Mouse (Mus musculus): ENCODE data around the gene Thrap3.
A peak's percentile ranks its signal among the peaks of the same experiment; 100 is the strongest.

The Thrap3 gene

DNA sequence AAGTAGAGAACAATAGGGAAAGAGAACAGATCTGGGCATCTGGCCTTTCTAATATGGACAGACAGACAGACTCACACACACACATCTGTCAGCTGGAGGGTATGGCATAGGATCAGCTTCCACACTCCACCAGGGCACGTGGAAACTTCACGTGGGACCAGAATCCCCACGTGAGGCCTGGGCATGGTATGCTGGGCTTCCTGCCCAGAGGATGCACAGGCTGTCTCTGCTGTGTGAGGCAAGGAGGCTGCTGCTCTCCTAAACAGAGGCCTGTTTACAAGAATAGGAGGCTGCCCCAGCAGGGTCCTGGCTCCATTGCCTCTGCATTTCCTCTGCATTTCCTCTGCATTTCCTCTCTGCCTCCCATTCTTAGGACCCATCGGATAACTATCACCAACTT is 67.9 kb downstream of the Thrap3 start:
- no peak for DNase-seq

GRCm38 (mm10) chr4:126134236-126134635 is 68.3 kb downstream of the Thrap3 start:
- DNase-seq: no peak

- DNase-seq: no peak
These were observed 69.8 kb downstream of the Thrap3 start for GRCm38 (mm10) chr4:126132636-126133264.

- peak; percentile 70 for DNase-seq
These were observed 71.1 kb downstream of the Thrap3 start for GRCm38 (mm10) chr4:126131290-126132121.

GRCm38 (mm10) chr4:126130502-126130901 is 72.1 kb downstream of the Thrap3 start:
- DNase-seq: peak; percentile 82

GRCm38 (mm10) chr4:126123309-126124040 is 79.1 kb downstream of the Thrap3 start:
- DNase-seq: no peak

DNA sequence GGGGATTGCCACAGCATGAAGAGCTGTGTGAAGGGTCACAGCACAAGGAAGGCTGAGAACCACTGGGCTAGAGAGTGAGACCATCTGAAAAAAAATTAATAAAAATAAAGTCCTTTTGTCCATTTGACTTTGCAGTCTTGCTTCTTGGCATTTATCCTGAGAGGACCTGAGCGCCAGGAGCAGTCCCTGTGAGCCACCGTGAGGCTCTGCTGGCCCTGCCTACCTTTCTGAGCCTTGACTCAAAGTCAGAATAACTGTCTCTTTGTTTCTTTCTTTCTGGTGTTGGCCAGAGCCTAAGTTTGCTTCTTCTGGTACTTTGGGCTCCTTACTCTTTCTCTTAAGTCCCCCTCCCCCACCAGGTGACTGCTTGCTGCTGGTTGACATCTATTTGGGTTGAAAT is 82.1 kb downstream of the Thrap3 start:
- DNase-seq: no peak

GRCm38 (mm10) chr4:126120052-126120451 is 82.5 kb downstream of the Thrap3 start:
- no peak for DNase-seq

DNA sequence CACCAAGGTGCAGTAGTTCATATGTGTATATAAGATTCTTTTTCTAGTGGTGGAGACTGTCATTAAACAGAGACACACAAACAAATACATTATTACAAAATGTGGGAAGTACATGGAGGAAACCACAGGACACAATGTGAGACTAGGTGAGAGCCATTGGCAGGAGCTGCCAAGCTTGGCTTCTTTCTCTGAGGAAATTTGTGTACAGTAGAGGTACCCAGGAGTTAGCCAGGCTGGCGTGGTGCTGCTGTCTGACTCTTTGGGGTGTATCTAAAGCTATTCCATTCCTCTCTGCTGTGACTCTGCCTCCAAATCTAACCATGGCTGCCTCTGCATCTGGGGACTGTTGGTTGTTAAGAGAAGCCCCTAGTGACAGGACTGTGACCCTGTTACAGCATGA is 83.5 kb downstream of the Thrap3 start:
- no peak for DNase-seq

DNA sequence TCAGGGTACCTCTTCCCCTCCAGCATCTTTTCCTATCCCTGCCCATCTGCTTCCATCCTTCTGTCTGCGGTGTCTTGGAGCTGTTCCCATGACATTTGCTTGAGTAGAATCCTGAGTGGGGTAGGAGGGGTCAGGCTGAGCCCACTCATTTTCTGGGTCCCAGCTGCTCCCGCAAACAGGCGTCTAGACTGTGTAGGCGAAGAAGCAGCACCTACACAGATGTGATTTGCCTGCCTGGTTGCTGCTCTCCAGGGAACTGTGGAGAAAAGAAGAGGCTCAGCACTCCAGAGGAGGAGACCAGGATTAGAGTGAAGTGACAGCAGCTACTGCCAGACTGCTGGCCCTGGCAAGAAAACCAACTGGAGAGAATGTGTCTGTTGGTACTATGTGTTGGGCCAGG is 83.9 kb downstream of the Thrap3 start:
- DNase-seq: no peak

DNA sequence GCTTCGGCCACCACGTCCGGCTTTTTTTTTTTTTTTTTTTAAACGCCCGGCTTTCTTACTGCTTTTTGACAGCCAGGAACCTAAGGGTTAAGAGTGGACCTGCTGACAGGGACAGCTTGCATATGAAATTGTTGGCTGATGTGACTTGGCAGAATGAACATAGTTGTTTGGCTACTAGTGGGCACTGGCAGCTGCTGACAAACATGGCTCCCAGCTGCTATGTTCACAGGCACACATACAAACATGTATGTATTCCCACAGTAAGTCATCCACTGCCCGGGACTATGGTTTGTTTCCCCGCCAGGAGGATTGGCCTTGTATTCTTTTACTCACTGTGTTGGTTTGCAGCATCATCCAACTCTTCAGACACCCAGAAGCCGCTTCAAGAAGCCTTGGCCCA is 85.4 kb downstream of the Thrap3 start:
- DNase-seq: no peak

- no peak for DNase-seq
These were observed 86.6 kb downstream of the Thrap3 start for GRCm38 (mm10) chr4:126115871-126116521.

GRCm38 (mm10) chr4:126115411-126115810 is 87.1 kb downstream of the Thrap3 start:
- no peak for DNase-seq

All from kidney, postnatal 10 days (tissue).